Mouse (Mus musculus) spleen, adult 2 months (tissue): ENCODE results near the gene Kiss1. TPM values are rescaled to one million over a fixed set of nuclear protein-coding genes. Genes with fewer than 3 reads are reported as not detected.

Experiments used
- DNase-seq, 2 experiments: peaks; one replicate each; pipeline versions ENCODE4 v3.0.0 to v3.0.0-alpha.2; 2012 to 2021; ENCODE audit warnings: low spot score in 2 of 2, low read depth in 1 of 2
- H3K27ac ChIP-seq: fragments of 200-500 bp; 2 replicates; pipeline ENCODE4 v1.5.1; 2012; ENCODE audit warnings: low read length, inconsistent platforms; ENCODE audit not compliant: insufficient read depth
- H3K27me3 ChIP-seq: fragments of 200-500 bp; 2 replicates; pipeline ENCODE4 v1.6.1; 2012; ENCODE audit warnings: mild to moderate bottlenecking, moderate library complexity, low read length, inconsistent platforms; ENCODE audit not compliant: control insufficient read depth, insufficient read depth
- H3K36me3 ChIP-seq: fragments of 200-500 bp; 2 replicates; pipeline ENCODE4 v1.6.1; 2012; ENCODE audit warnings: mild to moderate bottlenecking, low read length, inconsistent platforms; ENCODE audit not compliant: control insufficient read depth, insufficient read depth
- H3K4me1 ChIP-seq: fragments of 200-500 bp; 2 replicates; pipeline ENCODE4 v1.6.1; 2011; ENCODE audit warnings: inconsistent platforms; ENCODE audit not compliant: control insufficient read depth, insufficient read depth, insufficient read length
- H3K4me3 ChIP-seq: fragments of 200-500 bp; 2 replicates; pipeline ENCODE4 v1.5.1; 2011; ENCODE audit warnings: mild to moderate bottlenecking, inconsistent platforms; ENCODE audit not compliant: insufficient read depth, insufficient read length; ENCODE audit errors: extremely low read depth
- CTCF ChIP-seq: fragments of 200-500 bp; IDR thresholded peaks from 2 replicates; pipeline ENCODE4 v1.5.1; 2011; ENCODE audit warnings: mild to moderate bottlenecking, inconsistent platforms; ENCODE audit not compliant: insufficient read depth, insufficient read length, insufficient replicate concordance; ENCODE audit errors: extremely low read depth
- POLR2A ChIP-seq: fragments of 200-500 bp; IDR thresholded peaks from 2 replicates; pipeline ENCODE4 v1.6.1; 2011; ENCODE audit warnings: low read depth, low read length, inconsistent platforms
- WGBS: fragments of 180-500 bp; shearing (Covaris S2); methylation state at CpG from one replicate; pipeline ENCODE4 v1.1.7; 2018; 5-methylcytosine and 5-hydroxymethylcytosine counted together
- polyA plus RNA-seq: library from polyadenylated mRNA; depleted of rRNA; stranded (reverse); fragments of >200 nt; gene quantifications from 2 replicates; pipeline ENCODE4 v1.2.3, GENCODE M21; 2012; rRNA removed

Kiss1 gene
- polyA plus RNA-seq, 1 experiment, result not detected

DNA sequence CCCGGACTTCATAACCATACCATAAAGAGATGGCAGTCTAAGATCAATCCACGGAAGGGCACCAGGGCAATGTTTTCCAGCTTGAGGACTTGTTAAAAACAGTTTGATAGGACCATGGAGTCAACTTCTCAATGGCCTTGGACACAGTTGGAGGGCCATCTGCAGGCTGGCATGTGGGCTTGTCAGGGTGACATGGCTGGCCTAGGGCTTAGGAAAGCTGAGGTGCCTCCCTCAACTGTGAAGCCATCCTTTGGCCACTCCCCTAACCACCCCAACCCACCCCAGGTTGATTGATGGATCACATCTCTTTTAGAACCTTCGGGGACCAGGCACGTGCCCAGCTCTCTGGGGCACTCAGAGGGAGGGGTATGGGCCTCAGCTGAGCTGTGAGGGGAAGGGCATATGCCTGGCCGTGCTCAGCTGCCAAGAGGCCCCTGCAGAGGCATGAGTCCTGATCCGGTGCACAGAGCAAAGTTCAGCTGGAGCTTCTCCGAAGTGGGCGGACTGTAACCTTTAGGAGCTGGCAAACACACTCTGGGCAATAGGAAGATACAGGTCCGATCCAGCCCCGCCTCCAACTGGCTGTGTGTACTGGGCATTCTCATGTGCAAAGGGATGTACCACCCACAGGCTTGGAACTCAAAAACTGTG lies 54.1 kb downstream of the Kiss1 start:
- Histone ChIP-seq H3K27ac (no peak overlapping the region), H3K4me1 (0 out of 2 replicates have a peak, but pooled peaks cover 3% of the 10 kb centered on the region), H3K36me3 (no peaks in the 10 kb centered on the region), H3K4me3 (no peak overlapping the region), H3K27me3 (no peaks in the 10 kb centered on the region)
- TF ChIP-seq CTCF (no peak), POLR2A (no peak)
- no peak for DNase-seq
- WGBS, result 71% methylated on average over 10 of the region's 10 CpGs

DNA sequence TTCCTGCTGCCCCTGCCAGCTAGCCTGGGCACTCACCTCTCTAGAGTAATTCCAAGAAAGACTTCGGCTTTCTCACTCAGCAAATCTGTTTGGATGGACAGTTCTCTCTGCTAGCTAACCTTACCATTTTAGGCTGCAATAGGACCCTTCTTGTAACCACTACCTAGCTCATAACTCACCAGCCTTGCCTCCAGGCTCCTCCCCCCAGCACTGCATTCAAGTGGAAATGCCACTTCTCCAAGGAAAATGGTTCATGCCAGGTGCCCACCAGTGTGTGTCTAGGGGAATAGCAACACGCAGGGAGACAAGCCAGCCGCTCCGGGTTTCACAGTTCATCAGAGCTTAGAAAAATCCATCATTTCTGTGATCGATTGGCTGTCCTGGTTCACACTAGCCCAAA lies 55.9 kb downstream of the Kiss1 start:
- Histone ChIP-seq H3K4me3 (no peak overlapping the region), H3K36me3 (no peaks in the 10 kb centered on the region), H3K27ac (no peak overlapping the region), H3K4me1 (0 out of 2 replicates have a peak, but pooled peaks cover 3% of the 10 kb centered on the region), H3K27me3 (no peaks in the 10 kb centered on the region)
- 84% methylated on average over 5 of the region's 5 CpGs for WGBS
- no peak for TF ChIP-seq CTCF
- no peak for TF ChIP-seq POLR2A
- no peak for DNase-seq

Other genes with a start within 250 kb of the Kiss1 start
- 19.7 and 26.6 TPM in 2 replicates for gene Ppp1r15b, start 190.7 kb upstream of the Kiss1 start, polyA plus RNA-seq
- 26.0 and 31.1 TPM in 2 replicates for gene Plekha6, start 157.7 kb upstream of the Kiss1 start, polyA plus RNA-seq
- 0.12 TPM in 1 of 2 replicates, not detected in the other for gene Golt1a, start 12.1 kb upstream of the Kiss1 start, polyA plus RNA-seq
- gene Ren1, start 28.6 kb downstream of the Kiss1 start, polyA plus RNA-seq, result 0.66 TPM in 1 of 2 replicates, not detected in the other
- gene Etnk2, start 41.7 kb downstream of the Kiss1 start, polyA plus RNA-seq, result 0.20 and 0.22 TPM in 2 replicates
- 12.4 and 13.6 TPM in 2 replicates for gene Sox13, start 102.5 kb downstream of the Kiss1 start, polyA plus RNA-seq